Mouse (Mus musculus) brown adipose tissue, adult 24 weeks (tissue): ENCODE data around the gene Usp22. TPM values are rescaled to one million over a fixed set of nuclear protein-coding genes. Genes with fewer than 3 reads are reported as not detected.
"Not testable (repeated sequence)": the region's sequence is repeated elsewhere in the genome, so short reads cannot be mapped to it uniquely, and the experiment has no call there.

Experiments
- H3K27ac ChIP-seq: fragments of 200-500 bp; replicated peaks from 2 replicates; pipeline ENCODE4 v1.5.1; 2012; ENCODE audit warnings: low read depth, mild to moderate bottlenecking, low read length
- H3K4me1 ChIP-seq: fragments of 200-500 bp; 2 replicates; pipeline ENCODE4 v1.6.1; 2012; ENCODE audit warnings: low read length, mixed read lengths; ENCODE audit not compliant: control insufficient read depth, insufficient read depth, insufficient read length
- H3K4me3 ChIP-seq: fragments of 200-500 bp; 2 replicates; pipeline ENCODE4 v1.5.1; 2012; ENCODE audit warnings: low read depth, mild to moderate bottlenecking, low read length, moderate library complexity; ENCODE audit not compliant: insufficient read depth
- polyA plus RNA-seq: library from polyadenylated mRNA; stranded (reverse); fragments of >200 nt; gene quantifications from 2 replicates; pipeline ENCODE4 v1.2.4, GENCODE M21; 2012; ENCODE audit not compliant: missing spikeins, insufficient read depth, insufficient read length

Usp22 gene
- polyA plus RNA-seq, 1 experiment, result 31.0 TPM

DNA sequence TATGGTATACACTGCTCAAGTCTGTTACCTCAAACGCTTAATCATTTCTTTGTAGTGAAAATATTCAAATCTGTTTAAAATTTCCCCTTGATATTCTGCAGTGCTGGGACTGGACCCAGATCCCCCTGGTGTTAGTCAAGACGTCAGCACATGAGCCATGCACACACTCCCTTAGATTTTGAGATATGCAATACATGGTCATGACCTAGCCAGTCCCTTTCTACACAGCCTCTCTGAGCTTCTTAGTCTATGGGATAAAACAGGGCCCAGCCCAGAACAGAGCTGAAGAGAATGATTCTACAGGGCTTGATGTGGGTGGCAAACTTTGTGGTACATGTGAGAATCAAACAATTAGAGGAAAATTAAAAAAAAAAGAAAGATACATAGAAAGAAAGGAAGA is 33.2 kb downstream of the Usp22 start:
- Histone ChIP-seq H3K4me1 (no peaks in the 10 kb centered on the region), H3K4me3 (no peak overlapping the region), H3K27ac (no peak overlapping the region)

- no peak overlapping the region for H3K27ac ChIP-seq
- no peaks in the 10 kb centered on the region for H3K4me1 ChIP-seq
- no peak overlapping the region for H3K4me3 ChIP-seq
These were observed 41.9 kb downstream of the Usp22 start for GRCm38 (mm10) chr11:61132943-61133342.

- not testable (repeated sequence) for H3K4me3 ChIP-seq, H3K27ac ChIP-seq, H3K4me1 ChIP-seq
These were observed 44.2 kb downstream of the Usp22 start for GRCm38 (mm10) chr11:61130646-61131045.

DNA sequence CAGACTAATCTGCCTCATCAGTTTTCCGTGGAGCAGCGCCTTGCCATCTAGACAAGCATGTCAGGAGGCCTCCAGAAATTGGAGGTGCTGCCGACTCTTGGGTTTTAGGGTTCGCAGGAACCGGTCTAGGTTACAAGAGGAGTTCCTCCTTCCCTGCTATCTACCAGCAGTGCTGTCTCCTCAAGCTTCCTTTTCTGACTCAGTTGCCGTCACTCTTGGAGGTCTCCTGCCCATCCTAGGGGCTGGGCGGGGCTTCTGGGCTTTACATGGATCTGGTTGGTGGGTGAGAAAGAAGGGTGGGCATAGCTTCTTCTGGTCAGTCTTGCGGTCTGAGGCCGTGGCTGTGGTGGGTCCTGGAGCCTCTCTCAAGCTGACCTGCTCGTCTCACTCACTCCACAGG is 45.5 kb downstream of the Usp22 start:
- Histone ChIP-seq H3K4me1 (no peaks in the 10 kb centered on the region), H3K4me3 (no peak overlapping the region), H3K27ac (no peak overlapping the region)

DNA sequence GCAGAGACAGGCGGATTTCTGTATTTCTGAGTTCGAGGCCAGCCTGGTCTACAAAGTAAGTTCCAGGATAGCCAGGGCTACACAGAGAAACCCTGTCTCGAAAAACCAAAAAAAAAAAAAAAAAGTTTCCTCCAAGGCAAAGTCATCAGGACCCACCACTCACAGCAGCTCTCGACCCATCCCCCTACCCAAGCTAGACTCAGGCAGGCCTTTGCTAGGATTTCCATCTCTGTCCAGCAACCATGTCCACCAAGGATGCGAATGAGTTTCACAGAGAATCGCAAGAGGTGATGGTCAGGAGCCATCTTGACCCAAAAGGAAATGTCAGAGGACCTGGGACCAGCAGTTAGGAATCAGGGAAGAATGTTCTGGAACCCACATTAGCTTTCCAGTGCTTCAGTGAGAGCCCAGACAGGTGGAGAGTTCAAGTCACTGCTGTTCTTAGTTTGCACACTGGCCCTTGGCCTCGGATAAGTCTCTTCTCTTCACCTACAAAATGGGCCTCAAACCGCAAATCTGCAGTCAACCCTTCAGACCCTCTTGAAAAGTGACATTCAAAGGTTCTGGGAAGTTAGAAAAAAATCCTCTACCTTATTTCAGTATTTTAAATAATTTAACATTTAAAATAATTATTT is 47.3 kb downstream of the Usp22 start:
- no peak overlapping the region for H3K4me3 ChIP-seq

GRCm38 (mm10) chr11:61126606-61127355 is 48.1 kb downstream of the Usp22 start, which contains the start of gene Tnfrsf13b:
Gene Tnfrsf13b, plus strand, starts transcription at chr11:61126755.
- Histone ChIP-seq H3K27ac (no peak within 1 kb of the TSS), H3K4me3 (no peak within 1 kb of the TSS), H3K4me1 (no peaks in the 10 kb centered on the region)

More for the DNA sequence above, 47.3 kb downstream of the Usp22 start:
- Histone ChIP-seq H3K4me1 (no peaks in the 10 kb centered on the region), H3K27ac (no peak overlapping the region)

GRCm38 (mm10) chr11:61125970-61126369 is 48.9 kb downstream of the Usp22 start:
- Histone ChIP-seq H3K27ac (no peak overlapping the region), H3K4me1 (no peaks in the 10 kb centered on the region), H3K4me3 (no peak overlapping the region)

DNA sequence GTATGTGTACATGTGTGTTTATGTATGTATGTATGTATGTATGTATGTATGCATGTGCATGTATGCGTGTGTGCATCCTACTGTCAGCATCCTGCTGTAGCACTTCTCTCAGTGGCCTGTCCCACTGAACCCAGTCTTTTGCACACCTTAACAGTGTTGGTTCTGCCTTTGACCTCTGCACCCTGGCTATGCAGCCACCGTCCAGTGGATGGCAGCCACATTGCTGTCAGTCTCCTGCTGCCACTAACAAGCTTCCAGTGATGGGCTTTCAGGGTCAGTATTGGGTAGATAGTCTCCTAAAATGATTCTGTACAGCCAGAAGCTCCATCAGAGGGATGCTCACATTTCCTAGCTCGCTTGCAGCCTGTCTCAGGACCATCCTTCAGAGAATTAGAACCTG is 51.0 kb downstream of the Usp22 start:
- Histone ChIP-seq H3K27ac (no peak overlapping the region), H3K4me3 (no peak overlapping the region), H3K4me1 (no peaks in the 10 kb centered on the region)

GRCm38 (mm10) chr11:61122769-61123288 is 52.0 kb downstream of the Usp22 start:
- no peak overlapping the region for H3K4me3 ChIP-seq
- H3K27ac ChIP-seq, result no peak overlapping the region
- no peaks in the 10 kb centered on the region for H3K4me1 ChIP-seq

DNA sequence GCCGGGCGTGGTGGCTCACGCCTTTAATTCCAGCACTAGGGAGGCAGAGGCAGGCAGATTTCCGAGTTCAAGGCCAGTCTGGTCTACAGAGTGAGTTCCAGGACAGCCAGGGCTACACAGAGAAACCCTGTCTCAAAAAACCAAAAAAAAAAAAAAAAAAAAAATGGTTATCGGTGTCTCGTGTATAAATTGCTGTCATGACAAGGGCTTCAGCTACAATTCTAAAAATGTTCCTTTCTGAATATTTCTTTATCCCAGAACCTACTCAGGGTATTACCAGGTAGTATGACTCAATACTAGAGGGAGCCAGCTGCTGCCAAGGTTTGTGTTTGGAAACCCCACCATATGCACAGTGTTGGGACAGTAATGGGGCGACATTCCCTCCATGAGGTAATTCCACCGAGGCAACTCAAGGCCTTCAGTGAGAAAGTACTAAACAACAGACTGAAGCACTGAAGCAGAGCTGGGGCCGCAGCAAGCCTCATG is 52.5 kb downstream of the Usp22 start:
- Histone ChIP-seq H3K27ac (no peak overlapping the region), H3K4me3 (no peak overlapping the region), H3K4me1 (no peaks in the 10 kb centered on the region)

DNA sequence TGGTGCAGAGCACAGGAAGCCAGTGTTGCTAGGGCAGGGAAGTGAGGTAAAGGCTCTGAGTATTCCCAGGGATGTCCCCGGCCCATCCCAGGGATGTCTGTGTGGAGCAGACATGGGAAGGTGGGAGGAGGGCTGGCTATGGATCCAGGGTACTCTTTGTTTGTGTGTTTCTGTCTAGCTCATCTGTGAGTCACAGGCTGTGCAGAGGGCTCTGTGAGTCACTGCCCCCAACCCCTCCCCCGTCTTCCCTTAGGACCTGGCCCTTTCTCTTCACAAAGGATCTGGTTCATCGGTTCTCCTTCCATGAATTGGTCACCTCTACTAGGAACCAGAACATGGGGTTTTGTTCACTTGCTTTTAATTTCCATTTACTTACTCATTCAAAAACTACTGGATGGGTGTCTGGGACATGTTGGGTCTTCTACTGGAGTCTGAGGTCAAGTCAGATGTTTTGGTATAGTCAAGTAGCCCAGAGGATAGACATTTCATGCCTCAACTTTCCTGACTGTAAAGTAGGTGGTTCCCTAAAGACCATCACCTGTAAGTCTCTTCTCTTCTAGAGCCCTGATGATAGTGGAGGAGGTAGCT is 54.8 kb downstream of the Usp22 start:
- H3K27ac ChIP-seq, result no peak overlapping the region
- H3K4me3 ChIP-seq, result no peak overlapping the region

GRCm38 (mm10) chr11:61116226-61116625 is 58.6 kb downstream of the Usp22 start:
- Histone ChIP-seq H3K27ac (no peak overlapping the region), H3K4me3 (no peak overlapping the region), H3K4me1 (no peaks in the 10 kb centered on the region)

More for the DNA sequence above, 54.8 kb downstream of the Usp22 start:
- H3K4me1 ChIP-seq, result no peaks in the 10 kb centered on the region

DNA sequence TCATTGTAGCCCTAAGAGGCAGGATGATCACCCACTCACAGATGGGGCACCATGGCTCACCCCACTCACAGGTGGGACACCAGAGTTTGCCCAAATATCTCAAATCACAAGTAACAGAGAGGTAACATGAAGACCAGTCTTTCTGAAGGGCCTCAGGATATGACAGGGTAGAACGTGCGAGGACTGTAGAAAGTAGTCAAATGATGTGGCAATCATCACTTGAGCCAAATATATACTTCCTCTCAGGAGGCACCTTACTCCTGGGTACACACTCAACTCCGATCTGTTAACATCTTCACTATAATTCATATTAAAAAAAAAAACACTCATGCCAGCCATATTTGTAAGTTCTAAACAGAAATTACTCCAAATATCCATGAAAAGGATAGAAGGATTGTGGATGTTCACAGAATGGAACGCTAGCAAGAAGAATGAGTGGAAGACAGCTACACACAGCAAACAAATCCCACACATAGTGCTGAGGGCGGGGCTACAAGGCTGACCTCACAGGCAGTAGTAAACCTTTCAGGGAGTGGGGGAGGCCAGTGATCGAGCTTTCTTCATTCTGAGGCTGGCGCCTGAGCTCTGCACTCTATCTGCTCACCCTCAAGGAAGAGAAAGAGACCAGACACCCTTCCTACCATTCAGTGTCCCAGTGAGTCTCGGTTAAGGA is 62.4 kb downstream of the Usp22 start:
- Histone ChIP-seq H3K4me3 (no peak overlapping the region), H3K27ac (no peak overlapping the region), H3K4me1 (no peaks in the 10 kb centered on the region)

- no peak overlapping the region for H3K4me3 ChIP-seq
- H3K4me1 ChIP-seq, result no peaks in the 10 kb centered on the region
- no peak overlapping the region for H3K27ac ChIP-seq
These were observed 63.4 kb downstream of the Usp22 start for GRCm38 (mm10) chr11:61111472-61111871.

GRCm38 (mm10) chr11:61110928-61111327 is 63.9 kb downstream of the Usp22 start:
- no peak overlapping the region for H3K4me3 ChIP-seq
- H3K27ac ChIP-seq, result no peak overlapping the region
- H3K4me1 ChIP-seq, result no peaks in the 10 kb centered on the region
